Mouse (Mus musculus) megakaryocyte-erythroid progenitor cell, adult 5 weeks (primary cell): ENCODE measurements around the gene Samd3. TPM values are rescaled to one million over a fixed set of nuclear protein-coding genes. Genes with fewer than 3 reads are reported as not detected.

ENCODE experiments used
- polyA plus RNA-seq: library from polyadenylated mRNA; stranded (reverse); fragments of >175 nt; gene quantifications from 2 replicates; pipeline ENCODE4 v1.2.3, GENCODE M21; 2012

The Samd3 gene
- 0.28 and 0.36 TPM in 2 replicates for polyA plus RNA-seq

GRCm38 (mm10) chr10:26229488-26229887, at the start of gene Samd3:
Gene Samd3 (plus strand): TSS chr10:26229707.

Other genes with a start within 250 kb of the Samd3 start
- gene Gm9767, start 151.5 kb upstream of the Samd3 start, polyA plus RNA-seq, result not detected in 2 replicates
- gene Tmem200a, start 150.7 kb upstream of the Samd3 start, polyA plus RNA-seq, result 0.04 TPM in 1 of 2 replicates, not detected in the other
- gene L3mbtl3, start 146.3 kb downstream of the Samd3 start, polyA plus RNA-seq, result 13.9 and 17.1 TPM in 2 replicates